Mouse (Mus musculus): ENCODE data around the gene Agrp. TPM values are rescaled to one million over a fixed set of nuclear protein-coding genes. Genes with fewer than 3 reads are reported as not detected.

Agrp gene
- polyA plus RNA-seq, 2 experiments: 1.0 to 2.5 TPM

DNA sequence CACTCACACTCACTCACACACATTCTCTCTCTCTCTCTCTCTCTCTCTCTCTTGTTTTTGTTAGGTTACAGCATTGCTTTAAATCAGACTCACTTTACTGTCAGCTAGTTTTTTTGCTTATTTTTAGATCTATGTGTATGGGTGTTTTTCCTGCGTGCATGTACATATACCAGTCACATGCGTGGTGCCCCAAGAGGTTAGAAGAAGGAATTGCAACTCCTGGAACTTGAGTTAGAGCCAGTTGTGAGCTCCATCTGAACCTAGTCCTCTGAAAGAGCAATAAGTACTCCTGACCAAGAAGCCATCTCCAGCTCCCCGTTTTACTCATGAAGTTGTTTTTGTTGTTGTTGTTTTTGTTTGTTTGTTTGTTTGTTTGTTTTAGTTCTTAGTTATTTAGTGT, 24.0 kb upstream of the Agrp start:
- Histone ChIP-seq H3K9ac (ENCODE audit: low read depth, low read length, severe bottlenecking) (no peak overlapping the region), H3K4me2 (replicated peaks; ENCODE audit: low read depth, low read length, severe bottlenecking) (no peak overlapping the region), H3K9me3 (ENCODE audit: control insufficient read depth, low read length) (no peaks in the 10 kb centered on the region), H3K27me3 (ENCODE audit: control insufficient read depth, insufficient read depth, low read length) (no peaks in the 10 kb centered on the region), H3K4me1 (ENCODE audit: control insufficient read depth, insufficient read depth, low read length) (no peaks in the 10 kb centered on the region), H3K27ac (replicated peaks; ENCODE audit: low read depth, low read length) (no peak overlapping the region), H3K4me3 (replicated peaks; ENCODE audit: low read length) (no peak overlapping the region), H3K36me3 (ENCODE audit: control insufficient read depth, insufficient read depth, low read length) (peaks cover 36% of the 10 kb centered on the region)
- 80% methylated on average over 3 of the region's 3 CpGs for WGBS
- TF ChIP-seq POLR2A (IDR thresholded peaks at IDR 0.05; ENCODE audit: borderline replicate concordance, extremely low read depth, insufficient read depth, insufficient read length): no peak
- no peak for ATAC-seq (ENCODE audit: low FRiP score, low read depth)
- DNase-seq (ENCODE audit: low spot score): no peak

DNA sequence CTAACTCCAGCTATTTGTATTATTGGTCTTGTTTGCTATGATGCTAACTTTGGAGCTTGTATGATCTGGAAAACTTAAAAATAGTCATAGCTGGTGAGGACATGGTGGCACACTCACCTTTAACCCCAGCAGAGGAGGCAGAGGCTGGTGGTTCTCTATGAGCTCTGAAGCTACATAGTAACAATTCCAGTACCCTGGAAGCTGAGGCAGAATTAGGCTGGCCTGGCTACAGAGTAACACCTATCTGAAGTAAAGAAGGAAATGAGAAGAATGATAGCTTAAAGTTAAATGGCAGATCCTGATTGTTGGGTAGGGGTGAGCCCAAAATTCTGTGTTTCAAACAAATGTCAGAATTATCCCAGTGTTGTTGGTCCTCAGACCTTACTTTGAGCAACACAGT, 20.4 kb upstream of the Agrp start:
- H3K4me3 ChIP-seq (replicated peaks; ENCODE audit: low read length): no peak overlapping the region
- DNase-seq (ENCODE audit: low spot score) (no peak), ATAC-seq (ENCODE audit: low FRiP score, low read depth) (no peak)

DNA sequence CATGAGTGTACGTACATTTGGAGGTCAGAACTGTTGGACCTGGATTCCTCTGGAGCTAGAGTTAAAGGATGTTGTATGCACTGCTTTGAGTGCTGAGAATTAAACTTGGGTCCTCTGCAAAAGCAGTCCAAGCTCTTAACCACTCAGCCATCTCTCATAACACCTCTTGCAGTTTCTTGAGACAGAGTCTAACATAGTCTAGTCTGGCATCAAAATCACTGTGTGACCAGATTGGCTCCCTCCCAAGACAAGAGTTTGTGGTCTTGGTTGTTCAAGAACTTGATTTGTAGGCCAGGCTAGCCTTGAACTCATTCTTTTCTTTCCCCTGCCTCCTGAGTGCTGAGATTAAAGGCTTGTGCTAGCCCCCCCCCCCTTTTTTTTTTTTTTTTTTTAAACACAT, 11.7 kb upstream of the Agrp start:
- H3K36me3 ChIP-seq (ENCODE audit: control insufficient read depth, insufficient read depth, low read length): peaks cover 66% of the 10 kb centered on the region
- DNase-seq (ENCODE audit: low spot score): no peak

More for the DNA sequence above, 20.4 kb upstream of the Agrp start:
- H3K4me2 ChIP-seq (replicated peaks; ENCODE audit: low read depth, low read length, severe bottlenecking): no peak overlapping the region
- no peaks in the 10 kb centered on the region for H3K27me3 ChIP-seq (ENCODE audit: control insufficient read depth, insufficient read depth, low read length)
- peaks cover 27% of the 10 kb centered on the region for H3K36me3 ChIP-seq (ENCODE audit: control insufficient read depth, insufficient read depth, low read length)
- H3K9ac ChIP-seq (ENCODE audit: low read depth, low read length, severe bottlenecking): no peak overlapping the region
- no peak for TF ChIP-seq POLR2A (IDR thresholded peaks at IDR 0.05; ENCODE audit: borderline replicate concordance, extremely low read depth, insufficient read depth, insufficient read length)
- no peaks in the 10 kb centered on the region for H3K9me3 ChIP-seq (ENCODE audit: control insufficient read depth, low read length)
- no peaks in the 10 kb centered on the region for H3K4me1 ChIP-seq (ENCODE audit: control insufficient read depth, insufficient read depth, low read length)
- no peak overlapping the region for H3K27ac ChIP-seq (replicated peaks; ENCODE audit: low read depth, low read length)

DNA sequence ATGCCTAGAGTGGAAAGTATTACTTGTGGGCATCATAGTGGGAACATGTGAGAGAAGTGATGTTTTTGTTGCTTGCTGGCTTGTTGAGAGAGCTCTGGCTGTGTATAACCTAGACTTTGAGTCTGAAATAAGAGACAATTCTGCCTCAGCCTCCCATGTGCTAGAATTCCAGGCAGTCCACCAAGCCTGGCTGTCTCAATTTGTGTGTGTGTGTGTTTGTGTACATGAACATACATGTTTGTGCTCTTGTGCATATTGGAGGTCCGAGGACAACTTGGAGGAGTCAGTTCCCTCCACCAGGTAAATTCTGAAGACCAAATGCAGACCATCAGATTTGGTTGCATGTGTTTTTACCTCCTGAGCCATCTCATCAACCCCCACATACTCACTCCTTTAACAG, 8.0 kb upstream of the Agrp start:
- Histone ChIP-seq H3K27me3 (ENCODE audit: control insufficient read depth, insufficient read depth, low read length) (no peaks in the 10 kb centered on the region), H3K4me3 (replicated peaks; ENCODE audit: low read length) (no peak overlapping the region), H3K9ac (ENCODE audit: low read depth, low read length, severe bottlenecking) (no peak overlapping the region), H3K4me2 (replicated peaks; ENCODE audit: low read depth, low read length, severe bottlenecking) (no peak overlapping the region), H3K4me1 (ENCODE audit: control insufficient read depth, insufficient read depth, low read length) (peaks cover 3% of the 10 kb centered on the region; the same call in 1 of the 2 replicates), H3K36me3 (ENCODE audit: control insufficient read depth, insufficient read depth, low read length) (peaks cover 45% of the 10 kb centered on the region), H3K9me3 (ENCODE audit: control insufficient read depth, low read length) (no peaks in the 10 kb centered on the region), H3K27ac (replicated peaks; ENCODE audit: low read depth, low read length) (no peak overlapping the region)
- no peak for ATAC-seq (ENCODE audit: low FRiP score, low read depth)
- no peak for TF ChIP-seq POLR2A (IDR thresholded peaks at IDR 0.05; ENCODE audit: borderline replicate concordance, extremely low read depth, insufficient read depth, insufficient read length)
- WGBS: 100% methylated on average over 1 of the region's 1 CpGs
- DNase-seq (ENCODE audit: low spot score): no peak

More for the DNA sequence above, 11.7 kb upstream of the Agrp start:
- H3K4me1 ChIP-seq (ENCODE audit: control insufficient read depth, insufficient read depth, low read length): no peaks in the 10 kb centered on the region
- no peak overlapping the region for H3K4me2 ChIP-seq (replicated peaks; ENCODE audit: low read depth, low read length, severe bottlenecking)
- 93% methylated on average over 1 of the region's 1 CpGs for WGBS
- no peaks in the 10 kb centered on the region for H3K9me3 ChIP-seq (ENCODE audit: control insufficient read depth, low read length)
- no peak overlapping the region for H3K27ac ChIP-seq (replicated peaks; ENCODE audit: low read depth, low read length)
- H3K27me3 ChIP-seq (ENCODE audit: control insufficient read depth, insufficient read depth, low read length): no peaks in the 10 kb centered on the region
- no peak for ATAC-seq (ENCODE audit: low FRiP score, low read depth)
- no peak overlapping the region for H3K9ac ChIP-seq (ENCODE audit: low read depth, low read length, severe bottlenecking)
- H3K4me3 ChIP-seq (replicated peaks; ENCODE audit: low read length): no peak overlapping the region
- no peak for TF ChIP-seq POLR2A (IDR thresholded peaks at IDR 0.05; ENCODE audit: borderline replicate concordance, extremely low read depth, insufficient read depth, insufficient read length)

DNA sequence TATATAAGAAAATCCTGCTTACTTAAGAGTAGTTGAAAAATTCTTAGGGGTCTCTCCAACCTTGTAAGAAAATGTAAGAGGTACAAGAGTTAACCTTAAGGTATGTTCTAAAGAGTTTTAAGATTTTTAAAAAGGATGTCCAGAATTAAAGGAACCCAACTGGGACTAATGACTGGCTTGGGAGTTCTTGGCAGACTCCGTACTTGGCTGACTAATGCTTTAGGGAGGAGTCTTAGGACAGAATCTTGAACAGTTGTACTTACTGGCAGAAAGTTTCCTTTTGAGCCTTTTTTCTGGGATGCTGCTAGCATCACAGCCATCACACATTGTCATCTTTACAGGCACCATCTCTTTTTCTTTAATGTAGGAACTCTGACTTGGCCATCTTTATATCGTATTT, 3.3 kb upstream of the Agrp start:
- TF ChIP-seq POLR2A (IDR thresholded peaks at IDR 0.05; ENCODE audit: borderline replicate concordance, extremely low read depth, insufficient read depth, insufficient read length): no peak
- Histone ChIP-seq H3K27ac (replicated peaks; ENCODE audit: low read depth, low read length) (no peak overlapping the region), H3K9me3 (ENCODE audit: control insufficient read depth, low read length) (no peaks in the 10 kb centered on the region), H3K4me1 (ENCODE audit: control insufficient read depth, insufficient read depth, low read length) (peaks cover 16% of the 10 kb centered on the region), H3K27me3 (ENCODE audit: control insufficient read depth, insufficient read depth, low read length) (no peaks in the 10 kb centered on the region), H3K4me2 (replicated peaks; ENCODE audit: low read depth, low read length, severe bottlenecking) (no peak overlapping the region), H3K9ac (ENCODE audit: low read depth, low read length, severe bottlenecking) (no peak overlapping the region), H3K36me3 (ENCODE audit: control insufficient read depth, insufficient read depth, low read length) (peaks cover 31% of the 10 kb centered on the region), H3K4me3 (replicated peaks; ENCODE audit: low read length) (no peak overlapping the region)
- DNase-seq (ENCODE audit: low spot score) (no peak), ATAC-seq (ENCODE audit: low FRiP score, low read depth) (no peak)
- WGBS: 79% methylated on average over 2 of the region's 2 CpGs

DNA sequence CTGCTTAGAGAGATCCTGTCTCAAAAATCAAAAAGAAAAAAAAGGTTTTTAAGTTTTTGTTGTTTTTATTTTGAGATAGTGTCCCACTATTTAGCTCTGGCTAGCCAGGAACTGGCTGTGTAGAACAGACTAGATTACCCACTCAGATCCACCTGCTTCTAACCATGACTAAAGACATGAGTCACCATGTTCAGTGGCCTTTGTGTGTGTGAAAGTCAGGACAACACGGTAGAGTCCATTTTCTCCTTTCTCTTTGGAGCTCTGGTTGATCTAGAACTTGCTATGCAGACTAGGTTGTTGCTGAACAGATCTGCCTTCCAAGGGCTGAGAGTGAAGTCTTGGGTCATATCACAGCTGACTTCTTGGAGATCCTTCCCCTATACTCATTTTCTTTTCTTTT, 2.6 kb upstream of the Agrp start:
- ATAC-seq (ENCODE audit: low FRiP score, low read depth) (no peak), DNase-seq (ENCODE audit: low spot score) (no peak)
- Histone ChIP-seq H3K9me3 (ENCODE audit: control insufficient read depth, low read length) (no peaks in the 10 kb centered on the region), H3K27ac (replicated peaks; ENCODE audit: low read depth, low read length) (no peak overlapping the region), H3K4me3 (replicated peaks; ENCODE audit: low read length) (no peak overlapping the region), H3K27me3 (ENCODE audit: control insufficient read depth, insufficient read depth, low read length) (no peaks in the 10 kb centered on the region), H3K4me1 (ENCODE audit: control insufficient read depth, insufficient read depth, low read length) (peaks cover 16% of the 10 kb centered on the region), H3K9ac (ENCODE audit: low read depth, low read length, severe bottlenecking) (no peak overlapping the region), H3K36me3 (ENCODE audit: control insufficient read depth, insufficient read depth, low read length) (peaks cover 24% of the 10 kb centered on the region), H3K4me2 (replicated peaks; ENCODE audit: low read depth, low read length, severe bottlenecking) (no peak overlapping the region)
- WGBS: 87% methylated on average over 1 of the region's 1 CpGs
- no peak for TF ChIP-seq POLR2A (IDR thresholded peaks at IDR 0.05; ENCODE audit: borderline replicate concordance, extremely low read depth, insufficient read depth, insufficient read length)

Measured in limb, embryonic 14.5 days (tissue).